Mouse (Mus musculus) mouse embryonic stem cell (cell line): ENCODE data around the gene Anks1b.

Experiments
- in situ Hi-C, 2 experiments: fragments of 300-500 bp; cut with MboI; formaldehyde crosslinking; loops; 1 replicate in 1 of 2; 3 replicates in 1 of 2; pipeline ENCODE4 v1.14.3; 2019 to 2020; ENCODE audit warnings: low sequenced_read_pairs in 2 of 2, low pct_unique_long_range_greater_than_20kb in 1 of 2, mixed read lengths in 1 of 2; ENCODE audit not compliant: unreplicated experiment in 1 of 2

The Anks1b gene

DNA sequence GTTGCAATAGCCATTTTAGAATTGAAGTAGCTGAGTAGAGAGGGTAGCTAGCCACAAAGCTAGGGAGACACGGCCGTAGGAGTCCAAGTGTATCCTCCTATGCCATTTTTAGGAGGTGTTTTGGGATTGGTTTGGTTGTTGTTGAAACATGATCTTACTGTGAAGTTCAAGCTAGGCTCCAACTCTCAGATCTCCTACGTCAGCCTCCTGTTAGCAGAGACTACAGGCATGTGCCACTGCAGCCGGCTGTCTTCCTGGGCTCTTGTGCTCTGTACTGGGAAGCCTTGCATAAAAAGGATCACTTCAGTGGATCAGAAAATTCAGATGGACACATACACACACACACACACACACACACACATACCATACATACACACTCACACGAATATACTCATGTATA is 1059.8 kb downstream of the Anks1b start:
- in situ Hi-C loops, result no loop called here

DNA sequence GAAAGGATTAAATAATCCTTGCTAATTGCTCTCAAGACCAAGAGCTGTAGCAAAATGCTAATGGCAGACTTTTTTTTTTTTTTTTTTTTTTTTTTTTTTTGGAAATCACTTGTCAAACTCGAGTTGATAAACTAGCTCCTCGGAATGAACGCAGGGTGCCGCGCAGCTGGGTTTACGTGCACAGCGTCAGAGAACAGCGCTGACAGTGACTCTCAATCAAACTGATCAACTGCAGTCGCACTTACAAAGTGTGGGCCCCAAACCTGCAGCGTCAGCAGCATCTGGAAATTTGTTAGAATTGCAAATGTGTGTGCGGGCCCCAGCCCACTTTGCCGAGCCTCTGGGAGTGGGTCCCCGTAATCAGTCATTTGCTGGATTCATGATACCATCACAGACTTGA is 1061.4 kb downstream of the Anks1b start:
- in situ Hi-C loops, result no loop called here

DNA sequence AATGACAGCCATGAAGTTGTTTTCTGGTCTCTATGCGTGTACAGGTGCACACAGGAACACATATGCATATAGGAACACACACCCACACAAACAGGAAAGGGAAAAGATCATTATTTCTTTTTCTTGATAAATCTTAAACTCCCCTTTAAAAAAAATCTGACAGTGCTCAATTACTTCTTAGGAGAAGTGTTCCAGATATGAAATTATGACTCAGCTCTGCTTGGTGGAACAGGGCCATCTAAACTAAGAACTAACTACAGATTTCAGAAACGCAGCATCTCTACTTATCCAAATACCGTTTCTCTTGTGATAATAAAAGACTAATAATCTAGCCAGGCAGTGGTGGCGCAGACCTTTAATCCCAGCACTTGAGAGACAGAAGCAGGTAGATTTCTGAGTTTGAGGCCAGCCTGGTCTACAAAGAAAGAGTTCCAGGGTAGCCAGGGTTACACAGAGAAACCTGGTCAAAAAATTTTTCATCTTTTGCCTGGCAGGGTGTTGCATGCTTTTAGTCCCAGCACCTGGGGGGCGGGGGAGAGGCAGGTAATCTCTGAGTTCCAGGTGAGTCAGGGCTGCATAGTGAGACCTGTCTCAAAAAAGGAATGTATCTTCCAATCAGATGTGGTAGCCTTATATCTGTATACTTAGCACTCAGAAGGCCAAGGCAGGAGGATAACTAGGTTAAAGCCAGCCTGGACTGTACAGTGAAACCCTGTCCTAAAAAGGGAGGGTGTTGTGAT is 1064.6 kb downstream of the Anks1b start:
- in situ Hi-C loops, result no loop called here

DNA sequence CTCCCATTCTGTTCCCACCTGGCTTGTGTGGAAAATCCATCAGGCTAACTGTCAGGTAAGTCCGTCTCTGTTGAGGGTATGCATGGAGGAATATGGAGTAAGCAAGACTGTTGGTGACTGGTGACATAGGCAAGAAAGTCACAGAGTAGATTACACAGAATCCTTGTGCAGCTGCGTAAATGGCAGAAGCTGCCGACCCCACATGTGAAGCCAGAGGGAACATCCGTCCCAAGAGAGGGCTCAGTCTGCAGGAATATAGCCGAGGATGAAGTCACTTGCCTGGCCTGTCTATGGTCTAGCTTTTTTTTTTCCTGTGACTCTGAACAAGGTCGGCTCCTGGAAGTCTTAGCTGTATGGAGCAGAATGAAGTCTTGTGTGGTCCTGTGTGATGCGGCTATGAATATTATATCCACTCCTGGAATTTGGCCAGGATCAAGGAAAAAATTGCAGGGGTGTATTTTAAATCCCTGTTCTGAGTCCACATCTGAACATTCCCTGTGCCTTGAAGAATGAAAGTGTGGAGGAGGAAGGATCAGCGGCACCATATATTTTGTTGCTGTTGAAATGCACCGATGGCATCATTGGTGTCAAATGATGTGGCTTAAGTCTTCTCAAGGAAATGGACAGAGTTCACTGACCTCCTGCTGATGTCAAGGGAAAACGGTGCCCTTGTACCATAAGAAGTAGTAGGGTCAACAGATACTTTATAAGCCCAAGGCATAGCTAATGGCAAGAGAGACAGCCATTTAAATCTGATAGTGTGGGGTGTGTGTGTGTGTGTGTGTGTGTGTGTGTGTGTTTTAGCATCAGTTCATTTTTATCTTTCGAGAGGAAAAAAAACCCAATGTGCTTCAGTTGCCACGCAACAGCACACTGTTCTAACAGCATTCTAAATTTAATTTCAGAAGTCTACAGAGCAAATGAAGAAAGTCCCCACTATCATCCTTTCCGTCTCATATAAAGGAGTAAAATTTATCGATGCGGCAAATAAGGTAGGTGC is 1067.5 kb downstream of the Anks1b start:
- in situ Hi-C loops, result no loop called here

- in situ Hi-C loops, result no loop called here
These were observed 1068.8 kb downstream of the Anks1b start for GRCm38 (mm10) chr10:90942001-90942700.

GRCm38 (mm10) chr10:90947043-90947442 is 1073.7 kb downstream of the Anks1b start:
- in situ Hi-C loops, result no loop called here

- in situ Hi-C loops, result no loop called here
These were observed 1074.5 kb downstream of the Anks1b start for GRCm38 (mm10) chr10:90947608-90948373.

DNA sequence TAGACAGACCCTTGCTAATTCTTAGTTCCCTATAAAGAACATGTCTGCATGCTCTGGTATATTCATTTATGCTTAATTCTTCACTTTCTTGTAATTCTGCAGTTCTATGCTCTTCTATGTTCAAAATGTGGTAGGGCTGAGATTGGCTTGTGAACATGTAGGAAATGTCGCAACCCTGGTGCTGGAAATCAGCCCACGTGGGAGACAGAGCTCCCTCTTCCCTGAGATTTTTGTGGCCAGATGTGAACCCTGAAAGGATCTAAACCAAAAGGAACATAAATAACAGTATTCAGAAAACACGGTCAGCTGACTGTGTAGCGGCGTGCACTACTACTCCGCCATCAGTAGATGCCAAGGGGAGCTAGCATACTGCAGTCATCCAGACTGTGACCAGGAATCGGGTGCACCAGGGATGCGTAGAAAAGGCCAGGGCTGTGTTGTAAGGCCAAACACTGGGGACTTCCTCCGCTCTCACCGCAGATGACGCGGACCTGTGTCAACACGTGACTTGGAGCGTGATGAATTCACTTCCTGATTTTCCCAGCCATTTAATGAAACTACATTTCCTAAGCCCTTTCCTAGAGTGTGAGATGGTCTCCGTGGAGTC is 1079.9 kb downstream of the Anks1b start:
- in situ Hi-C loops, result no loop called here

- in situ Hi-C loops, result no loop called here
These were observed 1080.5 kb downstream of the Anks1b start for GRCm38 (mm10) chr10:90953821-90954220.

DNA sequence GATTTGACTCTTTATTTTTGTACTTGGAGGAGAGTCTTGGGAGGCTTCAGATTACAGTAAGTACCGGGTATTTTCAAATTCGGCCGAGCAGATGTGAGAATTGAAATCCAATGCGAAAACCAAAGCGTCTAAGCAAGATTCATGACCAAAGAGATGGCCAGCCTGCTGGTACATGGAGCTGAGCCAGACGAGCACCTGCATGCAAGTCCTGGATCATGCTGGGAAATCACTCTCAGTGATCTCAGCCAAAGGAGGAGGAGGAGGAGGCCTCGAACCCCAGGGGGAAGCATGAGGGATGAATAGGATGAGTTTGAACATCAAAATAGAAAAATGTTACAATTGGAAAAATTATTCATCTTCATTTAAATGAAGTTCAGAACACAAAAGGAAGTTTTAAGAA is 1087.1 kb downstream of the Anks1b start:
- in situ Hi-C loops, result no loop called here

GRCm38 (mm10) chr10:90964511-90964910 is 1091.2 kb downstream of the Anks1b start:
- in situ Hi-C loops, result no loop called here

DNA sequence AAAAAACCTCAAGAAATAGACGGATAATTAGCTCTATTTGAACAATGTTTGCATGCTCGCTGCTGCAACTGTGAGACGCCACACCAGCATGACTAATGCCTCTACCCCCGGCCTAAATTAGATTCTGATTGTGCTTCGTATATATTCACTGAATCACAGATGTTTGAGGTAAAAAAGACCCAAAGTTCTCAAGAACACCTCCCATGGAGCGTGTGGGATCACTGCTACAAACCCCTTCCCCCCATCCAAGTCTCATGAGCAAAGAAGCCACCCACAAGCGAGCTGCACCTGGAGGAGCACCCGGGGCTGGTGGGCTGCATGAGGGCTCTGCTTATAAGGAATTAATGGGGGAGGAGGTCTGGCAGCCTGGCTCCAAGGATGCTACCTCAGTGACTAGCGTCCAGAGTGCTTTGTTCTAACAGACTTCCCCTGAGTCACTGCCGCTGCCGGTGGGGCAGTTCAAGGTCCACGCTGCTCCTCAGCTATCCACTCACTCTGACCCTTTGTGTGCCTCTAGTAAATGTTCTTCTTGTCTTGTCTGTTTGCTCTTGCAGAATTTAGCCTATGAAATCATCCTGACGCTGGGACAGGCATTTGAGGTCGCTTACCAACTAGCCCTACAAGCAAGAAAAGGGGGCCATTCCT is 1092.5 kb downstream of the Anks1b start:
- in situ Hi-C loops, result no loop called here

DNA sequence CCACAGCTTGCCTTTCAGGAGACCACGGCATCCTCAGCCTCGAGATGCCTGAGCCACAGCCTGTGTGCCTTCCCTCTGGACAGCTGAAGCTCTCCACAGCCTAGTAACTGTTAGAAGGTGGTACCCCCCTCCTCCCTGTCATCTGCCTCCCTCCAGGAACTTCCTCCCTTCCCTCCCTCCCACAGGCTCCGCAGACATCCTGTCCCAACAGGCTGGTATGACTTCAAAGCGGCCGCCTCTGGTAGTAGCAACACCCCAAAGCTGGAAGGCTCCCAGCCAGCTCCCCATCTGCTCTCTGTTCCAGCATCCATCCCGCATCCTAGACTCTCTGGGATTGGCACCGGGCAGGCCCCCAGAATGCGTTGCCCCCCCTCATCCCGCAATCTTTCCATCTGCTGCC is 1093.5 kb downstream of the Anks1b start:
- in situ Hi-C loops, result no loop called here

DNA sequence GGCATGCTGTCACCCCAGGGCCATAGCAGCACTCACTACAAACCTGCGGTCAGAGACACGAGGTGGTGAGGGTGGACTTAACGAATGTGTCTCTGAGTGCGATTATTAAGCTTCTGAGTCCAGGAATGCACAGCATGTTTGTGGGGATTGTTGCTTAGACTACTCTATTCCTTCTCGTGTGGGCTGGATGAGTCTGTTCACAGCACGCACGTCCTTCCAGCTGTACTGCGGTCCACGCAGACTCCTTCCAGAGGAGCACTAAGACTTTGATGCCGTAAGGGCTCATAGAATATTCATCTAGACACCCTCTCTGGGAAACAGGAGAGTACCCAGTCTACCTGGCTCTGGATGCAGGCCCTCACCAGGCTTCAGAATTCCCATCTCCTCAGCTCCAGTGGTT is 1094.9 kb downstream of the Anks1b start:
- in situ Hi-C loops, result no loop called here

- in situ Hi-C loops, result no loop called here
These were observed 1096.3 kb downstream of the Anks1b start for GRCm38 (mm10) chr10:90969355-90970174.

GRCm38 (mm10) chr10:90970560-90970959 is 1097.3 kb downstream of the Anks1b start:
- in situ Hi-C loops, result no loop called here

- in situ Hi-C loops, result no loop called here
These were observed 1100.8 kb downstream of the Anks1b start for GRCm38 (mm10) chr10:90974084-90974483.
